16 mouse cellular contexts compared by ENCODE assay signal in the genomic region with DNA sequence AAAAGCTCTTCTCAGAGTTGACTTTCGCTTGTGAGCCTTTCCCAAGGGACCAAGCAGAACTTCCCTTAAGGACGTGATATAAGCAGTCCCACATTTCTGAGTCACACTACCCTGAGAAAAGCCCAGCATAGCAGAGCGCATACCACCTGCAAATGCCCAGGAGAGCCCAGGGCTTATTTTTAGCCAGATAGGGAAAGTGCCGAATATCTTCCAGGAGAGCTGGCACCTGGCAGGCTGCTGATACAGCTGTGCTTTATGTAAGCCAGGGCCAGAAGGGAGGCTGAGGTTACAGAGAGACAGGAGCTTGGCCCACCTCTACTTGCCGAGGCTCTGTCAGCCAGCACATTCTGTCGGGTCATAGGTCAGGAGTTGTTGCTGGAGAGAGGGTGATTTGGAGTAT. TPM values are rescaled to one million over a fixed set of nuclear protein-coding genes. Genes with fewer than 3 reads are reported as not detected.
DNase-seq lines count a peak whose midpoint lies in the region; TF ChIP-seq lines count a peak whose summit lies in the region.
"Had no signal": no experiment of that assay in that cellular context is flagged by ENCODE, and none has a peak within 500 bp of the region (broad histone marks: within the 10 kb centered on the region; RNA-seq: fewer than 3 reads in every experiment).

No protein-coding gene starts in this region.

- peak; percentile 29 to 60 for DNase-seq in heart, adult 2 months
- no peak for DNase-seq in heart, postnatal 25 days (ENCODE audit: low spot score)
- peak; percentile 63 for DNase-seq in gastrocnemius, adult 18-20 months (ENCODE audit: low spot score)
- DNase-seq in heart, adult 9 months (ENCODE audit: low spot score in 2 of 2): peak; percentile 52 to 54
- peak; percentile 36 for DNase-seq in heart, postnatal 4 days
- DNase-seq in left cerebral cortex, postnatal 4 days: no peak
- no peak for DNase-seq in kidney, postnatal 10 days
- no peak for DNase-seq in forebrain, embryonic 10.5 days (ENCODE audit: extremely low spot score, low spot score)
- DNase-seq: cerebellum, postnatal 14 days; layer of hippocampus, adult 9-11 months; liver; thymus, adult 2 months had no signal

- no peaks in the 10 kb centered on the region for H3K79me2 ChIP-seq in heart, adult 2 months (replicated peaks; ENCODE audit: control insufficient read depth, insufficient read depth, low read length)

- H3K4me1 ChIP-seq in heart, adult 2 months (ENCODE audit: control insufficient read depth, insufficient read depth, low read length): peaks cover 3% of the 10 kb centered on the region
- peaks cover 7% of the 10 kb centered on the region for H3K4me1 ChIP-seq in forebrain, embryonic 10.5 days

- H3K9me3 ChIP-seq in forebrain, embryonic 10.5 days: no peaks in the 10 kb centered on the region
- H3K9me3 ChIP-seq: embryonic facial prominence, embryonic 13.5 days; forebrain, embryonic 12.5 days; intestine, embryonic 15.5 days; neural tube, embryonic 12.5 days had no signal

- H3K9ac ChIP-seq in heart, adult 2 months (ENCODE audit: low read depth, low read length): no peak overlapping the region
- H3K9ac ChIP-seq: embryonic facial prominence, embryonic 13.5 days; forebrain, embryonic 12.5 days; intestine, embryonic 15.5 days; neural tube, embryonic 12.5 days had no signal

- intact Hi-C loops in heart, adult 2 months (cut with DNase I): no loop called here
- intact Hi-C loops in heart, postnatal 25 days (cut with DNase I): no loop called here
- intact Hi-C loops in left cerebral cortex, postnatal 4 days (cut with DNase I): loop anchor here (5.0 kb wide), 1 partner anchor 68 kb away; no protein-coding TSS in a partner anchor

- no peaks in the 10 kb centered on the region for H3K36me3 ChIP-seq in heart, adult 2 months (ENCODE audit: control insufficient read depth, insufficient read depth, low read length)
- no peaks in the 10 kb centered on the region for H3K36me3 ChIP-seq in forebrain, embryonic 10.5 days (replicated peaks)
- H3K36me3 ChIP-seq: embryonic facial prominence, embryonic 13.5 days; forebrain, embryonic 12.5 days; intestine, embryonic 15.5 days; neural tube, embryonic 12.5 days had no signal

- TF ChIP-seq POLR2A in heart, adult 2 months (IDR thresholded peaks at IDR 0.05; ENCODE audit: insufficient read depth, low read depth, low read length): no peak

- no peak for TF ChIP-seq CTCF in heart, adult 2 months (IDR thresholded peaks at IDR 0.05)

- no peak overlapping the region for H3K4me3 ChIP-seq in heart, adult 2 months
- H3K4me3 ChIP-seq in forebrain, embryonic 10.5 days: no peak overlapping the region
- H3K4me3 ChIP-seq: embryonic facial prominence, embryonic 13.5 days; forebrain, embryonic 12.5 days; intestine, embryonic 15.5 days; neural tube, embryonic 12.5 days had no signal

- WGBS in heart, adult 2 months: 6% methylated on average over 6 of the region's 6 CpGs
- WGBS in forebrain, embryonic 10.5 days: 70% methylated on average over 6 of the region's 6 CpGs

- TF ChIP-seq EP300 in heart, adult 2 months (IDR thresholded peaks at IDR 0.05; ENCODE audit: insufficient read depth, low read depth, low read length): peak; percentile 29; the same call in 1 of the 2 replicates

- no peaks in the 10 kb centered on the region for H3K27me3 ChIP-seq in heart, adult 2 months (ENCODE audit: control insufficient read depth, insufficient read depth, low read length)
- peaks cover 9% of the 10 kb centered on the region; the same call in 1 of the 2 replicates for H3K27me3 ChIP-seq in forebrain, embryonic 10.5 days (ENCODE audit: poor library complexity, severe bottlenecking)
- H3K27me3 ChIP-seq: embryonic facial prominence, embryonic 13.5 days; forebrain, embryonic 12.5 days; intestine, embryonic 15.5 days; neural tube, embryonic 12.5 days had no signal

- peak overlapping the region; percentile 54 for H3K27ac ChIP-seq in heart, adult 2 months
- no peak overlapping the region for H3K27ac ChIP-seq in forebrain, embryonic 10.5 days
- H3K27ac ChIP-seq: embryonic facial prominence, embryonic 13.5 days; forebrain, embryonic 12.5 days; intestine, embryonic 15.5 days; neural tube, embryonic 12.5 days had no signal

RNA-seq across cellular contexts. Expression of a gene that starts 16.1 kb away (rescaled TPM):
- 10 to 100 TPM in 1 of 2 experiments, 1 to 10 TPM in 1; 6.8 to 11.1 TPM for total RNA-seq in heart, adult 2 months (2021)
- 9.4 and 12.6 TPM in 2 replicates for polyA plus RNA-seq in heart, adult 2 months (2012; rRNA removed)
- 1 to 10 TPM; 7.0 to 7.5 TPM for total RNA-seq in heart, postnatal 25 days (2021)
- 1 to 10 TPM; 4.2 to 5.1 TPM for total RNA-seq in gastrocnemius, adult 18-20 months (2021)
- 1 to 10 TPM; 1.7 to 1.8 TPM for total RNA-seq in heart, postnatal 4 days (2021)
- 1 to 10 TPM; 6.3 to 7.1 TPM for total RNA-seq in left cerebral cortex, postnatal 4 days (2021)
- 3.1 and 3.6 TPM in 2 replicates for polyA plus RNA-seq in forebrain, embryonic 10.5 days (2016; fragmentation: Nextera tagmentation; extraction: Ambion mirVana)

Comparison
In these comparisons a context has a peak if more than half of its experiments do, and no peak if none do; other contexts are left out.
1. DNase-seq: peak in heart, adult 2 months (2 of 2), gastrocnemius, adult 18-20 months (single experiment), heart, adult 9 months (2 of 2) and heart, postnatal 4 days (single experiment); none in heart, postnatal 25 days (single experiment), left cerebral cortex, postnatal 4 days (single experiment), kidney, postnatal 10 days (single experiment) and forebrain, embryonic 10.5 days (single experiment).